9 mouse cellular contexts compared by ENCODE assay signal in the genomic region with DNA sequence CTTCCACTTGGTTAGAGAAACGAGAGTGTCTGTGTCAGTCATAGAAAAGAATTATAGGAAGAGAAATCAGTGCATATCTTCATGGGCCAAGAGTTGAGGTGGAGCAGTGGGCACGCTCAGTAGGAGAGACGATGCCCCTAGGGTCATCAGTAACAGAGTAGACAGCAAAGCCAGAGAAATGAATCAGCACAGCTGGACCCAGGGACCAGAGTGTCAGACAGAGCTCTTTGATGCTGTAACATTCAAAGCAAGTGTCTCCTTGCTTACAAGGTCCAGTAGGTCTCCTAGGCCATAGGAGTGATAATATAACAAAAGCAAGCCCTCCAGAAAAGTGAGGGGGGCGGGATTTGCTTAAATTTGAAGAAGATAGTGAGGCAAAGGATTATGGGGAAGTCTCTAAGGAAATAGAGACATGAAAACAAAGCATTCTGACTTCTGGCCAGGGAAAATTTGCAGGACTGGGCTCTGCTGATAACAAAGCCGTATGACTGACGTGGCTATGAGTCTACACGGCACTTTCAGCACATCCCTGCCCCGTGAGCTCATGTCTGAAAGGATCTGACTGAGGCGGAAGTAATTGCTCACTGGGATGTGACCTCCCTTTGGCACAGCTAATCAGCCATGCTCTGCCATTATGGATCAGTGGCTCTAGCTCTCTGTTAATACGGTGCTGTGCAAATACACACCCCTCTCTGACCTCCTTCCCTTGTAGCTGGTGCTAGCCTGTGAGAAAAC.
A peak's percentile ranks its signal among the peaks of the same experiment; 100 is the strongest.
DNase-seq lines count a peak whose midpoint lies in the region; ATAC-seq and TF ChIP-seq lines count a peak whose summit lies in the region.
"Had no signal": no experiment of that assay in that cellular context is flagged by ENCODE, and none has a peak within 500 bp of the region (broad histone marks: within the 10 kb centered on the region; RNA-seq: fewer than 3 reads in every experiment).

No protein-coding gene starts in this region.

- 30% methylated on average over 10 of the region's 10 CpGs for WGBS in forebrain, embryonic 14.5 days
- 27% methylated on average over 10 of the region's 10 CpGs for WGBS in midbrain, embryonic 11.5 days

- H3K27me3 ChIP-seq in MEL (ENCODE audit: control insufficient read depth in 1 of 2, insufficient read depth in 2 of 2, low read length in 2 of 2): no peaks in the 10 kb centered on the region
- no peaks in the 10 kb centered on the region for H3K27me3 ChIP-seq in forebrain, embryonic 14.5 days (replicated peaks; ENCODE audit: control insufficient read depth, insufficient read depth, low read length)
- no peaks in the 10 kb centered on the region for H3K27me3 ChIP-seq in midbrain, embryonic 11.5 days (ENCODE audit: control insufficient read depth, insufficient read depth, low read length)

- peaks cover 19 to 37% of the 10 kb centered on the region in 2 experiments for H3K4me1 ChIP-seq in MEL (ENCODE audit: control insufficient read depth in 1 of 2, insufficient read depth in 2 of 2, low read length in 2 of 2)
- 0 out of 2 replicates have a peak, but pooled peaks cover 6% of the 10 kb centered on the region for H3K4me1 ChIP-seq in forebrain, embryonic 14.5 days (ENCODE audit: control insufficient read depth, insufficient read depth, low read length)
- 0 out of 2 replicates have a peak, but pooled peaks cover 3% of the 10 kb centered on the region for H3K4me1 ChIP-seq in midbrain, embryonic 11.5 days (ENCODE audit: control insufficient read depth, insufficient read depth, low read length)

- H3K4me3 ChIP-seq in MEL (ENCODE audit: control insufficient read depth in 1 of 2, insufficient read depth in 1 of 2, low read depth in 2 of 2, low read length in 2 of 2): no peak overlapping the region; a peak in 1 of 4 replicates
- H3K4me3 ChIP-seq in forebrain, embryonic 14.5 days (ENCODE audit: low read depth, low read length): no peak overlapping the region
- H3K4me3 ChIP-seq in midbrain, embryonic 11.5 days (ENCODE audit: low read depth, low read length): no peak overlapping the region

- no peaks in the 10 kb centered on the region for H3K79me2 ChIP-seq in MEL (ENCODE audit: control insufficient read depth, insufficient read depth, low read length, poor library complexity)

- no peak for TF ChIP-seq CTCF in MEL (IDR thresholded peaks at IDR 0.05 in 2 of 3, conservative IDR thresholded peaks at IDR 0.05 in 1 of 3; ENCODE audit: control insufficient read depth in 1 of 3, insufficient read depth in 1 of 3, low read depth in 2 of 3, low read length in 3 of 3, poor library complexity in 1 of 3, severe bottlenecking in 1 of 3)

- ATAC-seq in forebrain, embryonic 14.5 days: 0 out of 2 replicates have a peak, but pooled peaks have one; percentile 42
- peak; percentile 88 for ATAC-seq in midbrain, embryonic 11.5 days (ENCODE audit: low FRiP score)
- no peak for ATAC-seq in inflammation-experienced regulatory T-cells, adult 6 months

- peak; percentile 87 for DNase-seq in MEL (ENCODE audit: low read depth, low spot score)
- DNase-seq in NIH3T3 (ENCODE audit: low read depth): peak; percentile 67
- DNase-seq in forebrain, embryonic 14.5 days (ENCODE audit: low spot score): peak; percentile 46
- DNase-seq in midbrain, embryonic 11.5 days (ENCODE audit: low spot score, missing footprints): peak; percentile 86
- DNase-seq in right cerebral cortex, adult 2 months (ENCODE audit: low spot score in 2 of 2): no peak
- DNase-seq in layer of hippocampus, postnatal 36 days: no peak
- DNase-seq: kidney, adult 2 months; right cerebral cortex, adult 18-20 months had no signal

- TF ChIP-seq EP300 in MEL (IDR thresholded peaks at IDR 0.05; ENCODE audit: low read depth in 1 of 2, low read length in 2 of 2): peak; percentile 41 to 75; a peak in 3 of 4 replicates

- H3K9ac ChIP-seq in MEL (ENCODE audit: control insufficient read depth, low read depth, low read length, poor library complexity, severe bottlenecking): no peak overlapping the region; the same call in 1 of the 2 replicates
- H3K9ac ChIP-seq in forebrain, embryonic 14.5 days (ENCODE audit: low read length): no peak overlapping the region
- H3K9ac ChIP-seq in midbrain, embryonic 11.5 days (ENCODE audit: low read length): no peak overlapping the region

- no peak for TF ChIP-seq RAD21 in MEL (IDR thresholded peaks at IDR 0.05; ENCODE audit: low read depth, low read length)

- peak overlapping the region; percentile 82 for H3K27ac ChIP-seq in MEL (ENCODE audit: control insufficient read depth, low read depth, low read length)
- H3K27ac ChIP-seq in forebrain, embryonic 14.5 days (ENCODE audit: low read depth, low read length): no peak overlapping the region
- H3K27ac ChIP-seq in midbrain, embryonic 11.5 days (ENCODE audit: low read depth, low read length): 0 out of 2 replicates have a peak overlapping the region, but pooled peaks have one; percentile 30

- H3K9me3 ChIP-seq in MEL (replicated peaks; ENCODE audit: insufficient read depth, low read length): no peaks in the 10 kb centered on the region
- no peaks in the 10 kb centered on the region for H3K9me3 ChIP-seq in forebrain, embryonic 14.5 days (replicated peaks; ENCODE audit: control insufficient read depth, low read length)
- H3K9me3 ChIP-seq in midbrain, embryonic 11.5 days (ENCODE audit: control insufficient read depth, low read length): no peaks in the 10 kb centered on the region

- TF ChIP-seq POLR2A in MEL (IDR thresholded peaks at IDR 0.05; ENCODE audit: control insufficient read depth in 1 of 2, insufficient read depth in 1 of 2, low read depth in 1 of 2, low read length in 2 of 2, poor library complexity in 1 of 2): no peak

- no peak overlapping the region for H3K4me2 ChIP-seq in forebrain, embryonic 14.5 days (ENCODE audit: low read length)
- H3K4me2 ChIP-seq in midbrain, embryonic 11.5 days: no peak overlapping the region

- H3K36me3 ChIP-seq in MEL (ENCODE audit: control insufficient read depth in 1 of 2, insufficient read depth in 2 of 2, low read length in 2 of 2): peaks cover 0 to 30% of the 10 kb centered on the region in 2 experiments; a peak in 2 of 4 replicates
- H3K36me3 ChIP-seq in forebrain, embryonic 14.5 days (ENCODE audit: control insufficient read depth, insufficient read depth, low read length): no peaks in the 10 kb centered on the region
- no peaks in the 10 kb centered on the region for H3K36me3 ChIP-seq in midbrain, embryonic 11.5 days (ENCODE audit: control insufficient read depth, insufficient read depth, low read length)

TF ChIP-seq in MEL, 35 proteins besides CTCF, POLR2A, EP300 and RAD21:
- TF ChIP-seq JUND (IDR thresholded peaks at IDR 0.05; ENCODE audit: low read depth, low read length): no peak
- peak; percentile 60; the same call in 1 of the 2 replicates for TF ChIP-seq TCF12 (IDR thresholded peaks at IDR 0.05; ENCODE audit: low read depth, low read length)
- peak; percentile 93 for TF ChIP-seq ETS1 (IDR thresholded peaks at IDR 0.05; ENCODE audit: low read depth, low read length)
- TF ChIP-seq ELF1 (IDR thresholded peaks at IDR 0.05; ENCODE audit: low read depth, low read length): peak; percentile 11; the same call in 1 of the 2 replicates
- peak; percentile 73 for TF ChIP-seq GATA1 (IDR thresholded peaks at IDR 0.05; ENCODE audit: low read depth, low read length)
- no peak for TF ChIP-seq NRF1 (IDR thresholded peaks at IDR 0.05; ENCODE audit: insufficient read depth, low read depth, low read length, poor library complexity, severe bottlenecking)
- TF ChIP-seq RCOR1 (IDR thresholded peaks at IDR 0.05; ENCODE audit: low read depth, low read length): no peak
- TF ChIP-seq TBP (IDR thresholded peaks at IDR 0.05; ENCODE audit: low read depth, low read length): peak; percentile 40; the same call in 1 of the 2 replicates
- peak; percentile 17; the same call in 1 of the 2 replicates for TF ChIP-seq MYC (IDR thresholded peaks at IDR 0.05; ENCODE audit: low read depth, low read length)
- TF ChIP-seq TAL1 (IDR thresholded peaks at IDR 0.05; ENCODE audit: low read length): peak; percentile 87

Comparison
In these comparisons a context has a peak if more than half of its experiments do, and no peak if none do; other contexts are left out.
1. DNase-seq: peak in MEL (single experiment), NIH3T3 (single experiment), forebrain, embryonic 14.5 days (single experiment) and midbrain, embryonic 11.5 days (single experiment); none in right cerebral cortex, adult 2 months (0 of 2) and layer of hippocampus, postnatal 36 days (0 of 2).